Mouse (Mus musculus) neutrophil, adult 83 days (primary cell): Measurements from ENCODE around the gene Slc35e1. TPM values are rescaled to one million over a fixed set of nuclear protein-coding genes. Genes with fewer than 3 reads are reported as not detected.

Source experiments
- total RNA-seq, 2 experiments: library from RNA; stranded (reverse); gene quantifications; one replicate each; pipeline ENCODE4 v1.2.4; 2023

Gene Slc35e1
- 100 to 1,000 TPM in 1 of 2 experiments, 10 to 100 TPM in 1; 97.8 to 113 TPM for total RNA-seq

GRCm38 (mm10) chr8:72491680-72492621 is at the start of gene Slc35e1:
Slc35e1 (minus strand) TSS chr8:72492614.

GRCm38 (mm10) chr8:72474826-72475546 is 17.4 kb downstream of the Slc35e1 start, which contains the start of gene Cherp:
Cherp (minus strand) TSS chr8:72475226.

GRCm38 (mm10) chr8:72443338-72443993 is 48.9 kb downstream of the Slc35e1 start, which contains the start of the genes Calr3 and 1700030K09Rik:
Calr3 (minus strand) TSS chr8:72443870.
1700030K09Rik (plus strand) TSS chr8:72443880.

Other genes with a start within 250 kb of the Slc35e1 start
- 100 to 1,000 TPM in 1 of 2 experiments, 10 to 100 TPM in 1; 84.2 to 100 TPM for gene Gm10282, start 187.4 kb downstream of the Slc35e1 start, total RNA-seq
- gene Klf2, start 173.6 kb downstream of the Slc35e1 start, total RNA-seq: 1,000 to 10,000 TPM; 1,979 to 2,643 TPM
- 10 to 100 TPM; 54.6 to 59.5 TPM for gene Eps15l1, start 71.2 kb downstream of the Slc35e1 start, total RNA-seq
- under 1 TPM in 1 of 2 experiments, not detected in 1; 0.31 TPM for gene Calr3, start 48.7 kb downstream of the Slc35e1 start, total RNA-seq
- gene 1700030K09Rik, start 48.7 kb downstream of the Slc35e1 start, total RNA-seq: 1 to 10 TPM; 3.0 to 5.0 TPM
- 10 to 100 TPM; 56.4 to 85.1 TPM for gene Cherp, start 17.4 kb downstream of the Slc35e1 start, total RNA-seq
- gene Med26, start 55.7 kb upstream of the Slc35e1 start, total RNA-seq: 10 to 100 TPM; 11.9 to 12.4 TPM
- 100 to 1,000 TPM in 1 of 2 experiments, 10 to 100 TPM in 1; 88.6 to 100 TPM for gene Smim7, start 78.5 kb upstream of the Slc35e1 start, total RNA-seq
- 10 to 100 TPM; 13.8 to 13.9 TPM for gene Tmem38a, start 79.4 kb upstream of the Slc35e1 start, total RNA-seq
- 1 to 10 TPM in 1 of 2 experiments, under 1 TPM in 1; 0.46 to 1.1 TPM for gene Nwd1, start 154.1 kb upstream of the Slc35e1 start, total RNA-seq
- 100 to 1,000 TPM; 119 to 133 TPM for gene Sin3b, start 230.7 kb upstream of the Slc35e1 start, total RNA-seq